Mouse (Mus musculus) limb, embryonic 10.5 days (tissue): ENCODE measurements around the gene Nat9. TPM values are rescaled to one million over a fixed set of nuclear protein-coding genes. Genes with fewer than 3 reads are reported as not detected.

ENCODE experiments used
- DNase-seq: peaks from one replicate; pipeline ENCODE4 v3.0.0-alpha.2; 2017; ENCODE audit warnings: low spot score
- H3K27ac ChIP-seq: fragments of 300-500 bp; sonication (generic); 2 replicates; pipeline ENCODE4 v1.5.1; 2016; ENCODE audit warnings: mild to moderate bottlenecking
- H3K27me3 ChIP-seq: fragments of 300-500 bp; sonication (generic); 2 replicates; pipeline ENCODE4 v1.6.1; 2016; ENCODE audit warnings: low read depth, mild to moderate bottlenecking; ENCODE audit not compliant: poor library complexity, severe bottlenecking
- H3K36me3 ChIP-seq: fragments of 300-500 bp; sonication (generic); 2 replicates; pipeline ENCODE4 v1.6.1; 2016; ENCODE audit warnings: mild to moderate bottlenecking, moderate library complexity
- H3K4me1 ChIP-seq: fragments of 300-500 bp; sonication (generic); 2 replicates; pipeline ENCODE4 v1.6.1; 2016
- H3K4me3 ChIP-seq: fragments of 300-500 bp; sonication (generic); 2 replicates; pipeline ENCODE4 v1.5.1; 2016; ENCODE audit warnings: mild to moderate bottlenecking, moderate library complexity
- H3K9me3 ChIP-seq: fragments of 300-500 bp; sonication (generic); replicated peaks from 2 replicates; pipeline ENCODE4 v1.6.1; 2016; ENCODE audit warnings: mild to moderate bottlenecking
- WGBS: fragments of 180-500 bp; shearing (Covaris S2); methylation state at CpG from one replicate; pipeline ENCODE4 v1.1.7; 2016; 5-methylcytosine and 5-hydroxymethylcytosine counted together
- polyA plus RNA-seq: library from polyadenylated mRNA; unstranded; fragments of >200 nt; fragmentation: Nextera tagmentation; extraction: Ambion mirVana; gene quantifications from 2 replicates; pipeline ENCODE4 v1.2.1, GENCODE M21; 2016

Gene Nat9
- 15.6 and 22.7 TPM in 2 replicates for polyA plus RNA-seq

DNA sequence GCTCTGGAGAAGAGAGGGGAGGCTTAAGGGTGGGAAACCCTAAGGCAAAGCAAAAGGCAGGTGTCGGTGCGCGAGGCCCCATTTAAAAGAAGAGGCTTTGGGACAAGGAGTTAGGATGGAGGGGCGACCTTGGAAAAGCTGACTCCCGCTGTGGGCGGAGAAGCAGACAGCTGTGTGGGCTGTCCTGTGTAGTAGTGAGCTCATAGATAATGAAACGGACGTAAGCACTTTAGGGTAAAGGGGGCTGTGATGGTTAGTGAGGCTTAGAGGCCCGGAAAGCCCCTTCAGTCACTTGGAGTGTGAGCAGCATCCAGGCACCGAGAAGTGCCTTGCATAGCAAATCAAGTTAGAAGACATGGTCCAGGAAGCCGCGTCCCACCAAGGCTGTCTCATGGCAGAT lies at the start of gene Nat9:
Nat9 (minus strand) TSS at position 167 of the 400 bp plus-strand sequence.
- DNase-seq = no peak
- Histone ChIP-seq H3K27me3 (no peaks in the 10 kb centered on the region), H3K36me3 (peaks cover 12% of the 10 kb centered on the region), H3K27ac (peak within 1 kb of the TSS; percentile 76), H3K4me3 (peak within 1 kb of the TSS; percentile 62), H3K4me1 (peaks cover 30% of the 10 kb centered on the region), H3K9me3 (no peaks in the 10 kb centered on the region)
- 11% methylated on average over 12 of the region's 12 CpGs for WGBS

- Histone ChIP-seq H3K27ac (peak overlapping the region; percentile 26; the same call in 1 of the 2 replicates), H3K4me3 (no peak overlapping the region), H3K9me3 (no peaks in the 10 kb centered on the region), H3K27me3 (peaks cover 79% of the 10 kb centered on the region), H3K4me1 (peaks cover 71% of the 10 kb centered on the region), H3K36me3 (0 out of 2 replicates have a peak, but pooled peaks cover 3% of the 10 kb centered on the region)
- DNase-seq = no peak
- 14% methylated on average over 5 of the region's 5 CpGs for WGBS
Measured at GRCm38 (mm10) chr11:115236570-115236969, 48.9 kb upstream of the Nat9 start.

- Histone ChIP-seq H3K9me3 (no peaks in the 10 kb centered on the region), H3K36me3 (0 out of 2 replicates have a peak, but pooled peaks cover 3% of the 10 kb centered on the region), H3K27ac (no peak overlapping the region), H3K4me1 (peaks cover 67% of the 10 kb centered on the region), H3K27me3 (peaks cover 81% of the 10 kb centered on the region), H3K4me3 (no peak overlapping the region)
- no peak for DNase-seq
- WGBS = 76% methylated on average over 15 of the region's 15 CpGs
Measured at GRCm38 (mm10) chr11:115234320-115235044, 46.8 kb upstream of the Nat9 start.

- WGBS = 46% methylated on average over 20 of the region's 20 CpGs
- Histone ChIP-seq H3K27ac (no peak overlapping the region), H3K36me3 (0 out of 2 replicates have a peak, but pooled peaks cover 3% of the 10 kb centered on the region), H3K4me3 (no peak overlapping the region), H3K9me3 (no peaks in the 10 kb centered on the region), H3K27me3 (peaks cover 83% of the 10 kb centered on the region), H3K4me1 (peaks cover 63% of the 10 kb centered on the region)
- no peak for DNase-seq
Measured at GRCm38 (mm10) chr11:115233526-115234290, 46.0 kb upstream of the Nat9 start.

DNA sequence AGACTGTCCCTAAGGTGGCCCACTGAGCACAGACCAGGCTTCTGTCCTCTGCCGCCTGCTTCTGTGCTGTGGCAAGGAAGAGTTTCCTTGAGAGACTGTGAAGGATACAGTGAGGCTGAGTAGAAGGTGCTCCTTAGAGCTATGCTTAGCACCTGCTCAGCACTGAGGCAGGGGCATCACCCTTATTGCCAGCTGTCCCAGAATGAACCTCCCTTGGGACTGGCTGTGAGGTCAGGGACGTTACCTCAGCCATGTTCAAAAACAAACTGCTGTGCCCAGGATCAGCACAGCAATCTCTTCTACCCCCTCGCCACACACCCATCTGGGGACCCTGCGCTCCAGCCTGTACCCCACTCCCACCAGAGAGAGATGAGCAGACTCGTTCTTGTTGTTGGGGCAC lies 45.2 kb upstream of the Nat9 start:
- H3K4me1 ChIP-seq = peaks cover 65% of the 10 kb centered on the region
- no peak for DNase-seq
- H3K36me3 ChIP-seq = 0 out of 2 replicates have a peak, but pooled peaks cover 3% of the 10 kb centered on the region
- H3K4me3 ChIP-seq = no peak overlapping the region
- H3K27ac ChIP-seq = no peak overlapping the region
- WGBS = 78% methylated on average over 5 of the region's 5 CpGs
- no peaks in the 10 kb centered on the region for H3K9me3 ChIP-seq
- peaks cover 85% of the 10 kb centered on the region for H3K27me3 ChIP-seq

GRCm38 (mm10) chr11:115231924-115232323 lies 44.3 kb upstream of the Nat9 start:
- Histone ChIP-seq H3K4me1 (peaks cover 75% of the 10 kb centered on the region), H3K4me3 (no peak overlapping the region), H3K36me3 (0 out of 2 replicates have a peak, but pooled peaks cover 3% of the 10 kb centered on the region), H3K9me3 (no peaks in the 10 kb centered on the region), H3K27ac (no peak overlapping the region), H3K27me3 (peaks cover 94% of the 10 kb centered on the region)
- 66% methylated on average over 9 of the region's 9 CpGs for WGBS
- no peak for DNase-seq

GRCm38 (mm10) chr11:115231168-115231915 lies 43.7 kb upstream of the Nat9 start:
- no peaks in the 10 kb centered on the region for H3K9me3 ChIP-seq
- DNase-seq = no peak
- H3K27ac ChIP-seq = no peak overlapping the region
- 0 out of 2 replicates have a peak, but pooled peaks cover 3% of the 10 kb centered on the region for H3K36me3 ChIP-seq
- peaks cover 94% of the 10 kb centered on the region for H3K27me3 ChIP-seq
- H3K4me3 ChIP-seq = no peak overlapping the region
- 43% methylated on average over 14 of the region's 14 CpGs for WGBS
- H3K4me1 ChIP-seq = peaks cover 75% of the 10 kb centered on the region

DNA sequence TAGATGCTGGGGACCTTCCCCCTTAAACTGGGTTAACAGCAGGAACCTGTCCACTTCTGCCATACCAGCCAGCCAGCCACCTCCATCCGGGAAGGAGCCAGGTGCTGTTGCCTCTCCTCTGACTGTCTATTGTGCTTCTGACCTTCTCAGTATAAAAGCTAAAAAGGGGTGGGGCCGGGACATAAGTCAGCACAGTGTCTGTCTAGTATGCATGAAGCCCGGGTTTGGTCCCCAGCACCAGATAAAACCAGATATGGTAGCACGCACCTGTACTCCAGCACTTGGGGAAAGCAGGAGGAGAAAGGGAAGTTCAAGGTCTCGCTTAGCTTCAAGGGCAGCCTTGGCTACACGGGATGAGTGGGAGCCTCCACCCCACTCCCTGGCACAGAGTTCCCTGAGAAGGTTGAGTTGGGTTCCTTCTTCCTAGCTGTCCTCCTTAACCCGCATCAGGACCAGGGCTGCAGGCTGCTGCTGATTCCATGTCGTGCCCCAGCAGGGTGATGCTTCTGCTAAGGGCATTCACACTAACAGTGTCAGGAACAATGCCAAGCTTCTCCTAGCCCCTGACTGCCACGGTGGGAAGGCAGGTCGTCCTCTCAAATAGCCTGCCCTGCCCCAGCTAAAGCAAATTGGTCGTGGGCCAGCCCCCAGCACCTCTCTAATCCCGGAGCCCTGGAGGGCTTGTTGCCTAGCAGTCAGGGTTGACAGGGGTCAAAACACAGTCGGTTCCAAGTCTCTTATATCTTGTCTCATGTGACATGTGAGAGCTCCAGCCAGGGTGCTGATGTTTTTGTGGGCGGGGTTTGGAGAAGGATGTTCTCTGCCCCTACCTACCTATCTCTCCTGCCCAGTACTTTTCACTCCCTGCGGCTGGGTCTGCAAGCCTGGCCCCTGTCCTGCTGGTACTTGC lies 41.6 kb upstream of the Nat9 start:
- Histone ChIP-seq H3K27ac (no peak overlapping the region), H3K4me3 (no peak overlapping the region), H3K4me1 (peaks cover 82% of the 10 kb centered on the region), H3K36me3 (0 out of 2 replicates have a peak, but pooled peaks cover 3% of the 10 kb centered on the region), H3K27me3 (peaks cover 94% of the 10 kb centered on the region), H3K9me3 (no peaks in the 10 kb centered on the region)
- no peak for DNase-seq
- WGBS = 46% methylated on average over 15 of the region's 15 CpGs

- Histone ChIP-seq H3K9me3 (no peaks in the 10 kb centered on the region), H3K27me3 (peaks cover 93% of the 10 kb centered on the region), H3K4me1 (peaks cover 78% of the 10 kb centered on the region), H3K27ac (no peak overlapping the region), H3K4me3 (no peak overlapping the region), H3K36me3 (no peaks in the 10 kb centered on the region)
- 43% methylated on average over 7 of the region's 7 CpGs for WGBS
- no peak for DNase-seq
Measured at GRCm38 (mm10) chr11:115228430-115228829, 40.8 kb upstream of the Nat9 start.

DNA sequence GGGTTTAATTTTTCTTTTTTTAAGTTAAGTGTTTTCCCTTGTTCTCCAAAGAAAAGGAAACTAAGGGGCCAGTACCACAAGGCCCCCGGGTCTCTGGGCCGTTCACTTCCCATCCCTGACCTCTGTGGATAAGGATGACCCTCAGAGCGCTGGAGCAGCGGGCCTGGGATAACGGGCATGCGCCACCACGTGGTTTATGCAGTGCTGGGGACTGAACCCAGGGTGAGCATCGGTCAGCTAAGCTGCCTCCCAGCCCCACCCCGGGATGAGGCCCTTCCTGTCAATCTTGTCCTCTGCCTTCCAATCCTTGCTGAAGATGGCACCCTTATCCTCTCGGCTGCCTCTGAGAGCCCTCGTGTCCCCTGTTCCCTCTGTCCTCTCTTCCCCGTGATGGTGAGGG lies 40.0 kb upstream of the Nat9 start:
- peaks cover 93% of the 10 kb centered on the region for H3K27me3 ChIP-seq
- DNase-seq = no peak
- no peaks in the 10 kb centered on the region for H3K9me3 ChIP-seq
- H3K27ac ChIP-seq = no peak overlapping the region
- H3K4me3 ChIP-seq = no peak overlapping the region
- WGBS = 19% methylated on average over 12 of the region's 12 CpGs
- H3K4me1 ChIP-seq = peaks cover 78% of the 10 kb centered on the region
- no peaks in the 10 kb centered on the region for H3K36me3 ChIP-seq

GRCm38 (mm10) chr11:115226811-115227491 lies 39.3 kb upstream of the Nat9 start:
- no peak overlapping the region for H3K4me3 ChIP-seq
- no peaks in the 10 kb centered on the region for H3K9me3 ChIP-seq
- H3K4me1 ChIP-seq = peaks cover 83% of the 10 kb centered on the region
- no peak overlapping the region for H3K27ac ChIP-seq
- H3K36me3 ChIP-seq = no peaks in the 10 kb centered on the region
- 28% methylated on average over 14 of the region's 14 CpGs for WGBS
- DNase-seq = no peak
- H3K27me3 ChIP-seq = peaks cover 93% of the 10 kb centered on the region
